Mouse (Mus musculus): Measurements from ENCODE around the gene Nhp2. TPM values are rescaled to one million over a fixed set of nuclear protein-coding genes. Genes with fewer than 3 reads are reported as not detected.

Gene Nhp2
- polyA plus RNA-seq, 1 experiment from 2014 or later, result 156 TPM

GRCm38 (mm10) chr11:51671376-51671775 lies 51.8 kb downstream of the Nhp2 start:
- Histone ChIP-seq H3K4me2 (replicated peaks; ENCODE audit: low read depth, low read length) (no peak overlapping the region), H3K36me3 (ENCODE audit: control insufficient read depth, insufficient read depth, low read length) (no peaks in the 10 kb centered on the region), H3K4me3 (ENCODE audit: low read depth, low read length) (no peak overlapping the region), H3K9me3 (ENCODE audit: control insufficient read depth, low read length) (no peaks in the 10 kb centered on the region), H3K27ac (ENCODE audit: low read depth, low read length) (no peak overlapping the region), H3K4me1 (replicated peaks; ENCODE audit: control insufficient read depth, insufficient read depth, low read length) (no peaks in the 10 kb centered on the region), H3K9ac (ENCODE audit: low read depth, low read length) (no peak overlapping the region), H3K27me3 (ENCODE audit: control insufficient read depth, insufficient read depth, low read length) (no peaks in the 10 kb centered on the region)
- 79% methylated on average over 2 of the region's 2 CpGs for WGBS
- ATAC-seq (ENCODE audit: low FRiP score) (no peak), DNase-seq (ENCODE audit: low spot score) (no peak)

- Histone ChIP-seq H3K9me3 (ENCODE audit: control insufficient read depth, low read length) (no peaks in the 10 kb centered on the region), H3K36me3 (ENCODE audit: control insufficient read depth, insufficient read depth, low read length) (no peaks in the 10 kb centered on the region), H3K27me3 (ENCODE audit: control insufficient read depth, insufficient read depth, low read length) (no peaks in the 10 kb centered on the region), H3K4me1 (replicated peaks; ENCODE audit: control insufficient read depth, insufficient read depth, low read length) (no peaks in the 10 kb centered on the region), H3K27ac (ENCODE audit: low read depth, low read length) (no peak overlapping the region), H3K4me3 (ENCODE audit: low read depth, low read length) (no peak overlapping the region), H3K9ac (ENCODE audit: low read depth, low read length) (no peak overlapping the region), H3K4me2 (replicated peaks; ENCODE audit: low read depth, low read length) (no peak overlapping the region)
- 87% methylated on average over 9 of the region's 9 CpGs for WGBS
- ATAC-seq (ENCODE audit: low FRiP score), result no peak
- DNase-seq (ENCODE audit: low spot score), result no peak
Measured at GRCm38 (mm10) chr11:51673291-51673690, 53.8 kb downstream of the Nhp2 start.

Other genes starting within 250 kb of the Nhp2 start
- 10.1 and 13.2 TPM in 2 replicates for gene Phykpl, start 35.0 kb upstream of the Nhp2 start, polyA plus RNA-seq (2014; fragmentation: Nextera tagmentation; extraction: Ambion mirVana)
- gene Hnrnpab, start 12.9 kb upstream of the Nhp2 start, polyA plus RNA-seq (2014; fragmentation: Nextera tagmentation; extraction: Ambion mirVana), result 777 and 822 TPM in 2 replicates
- gene Rmnd5b, start 16.2 kb downstream of the Nhp2 start, polyA plus RNA-seq (2014; fragmentation: Nextera tagmentation; extraction: Ambion mirVana), result 42.5 and 43.7 TPM in 2 replicates
- gene N4bp3, start 31.1 kb downstream of the Nhp2 start, polyA plus RNA-seq (2014; fragmentation: Nextera tagmentation; extraction: Ambion mirVana), result 6.6 and 6.9 TPM in 2 replicates
- gene D930048N14Rik, start 31.2 kb downstream of the Nhp2 start, polyA plus RNA-seq (2014; fragmentation: Nextera tagmentation; extraction: Ambion mirVana), result 0.73 and 1.2 TPM in 2 replicates
- gene 0610009B22Rik, start 69.1 kb downstream of the Nhp2 start, polyA plus RNA-seq (2014; fragmentation: Nextera tagmentation; extraction: Ambion mirVana), result 108 and 110 TPM in 2 replicates
- gene Sec24a, start 143.9 kb downstream of the Nhp2 start, polyA plus RNA-seq (2014; fragmentation: Nextera tagmentation; extraction: Ambion mirVana), result 12.7 and 16.1 TPM in 2 replicates
- 140 and 146 TPM in 2 replicates for gene Sar1b, start 144.0 kb downstream of the Nhp2 start, polyA plus RNA-seq (2014; fragmentation: Nextera tagmentation; extraction: Ambion mirVana)
- gene Jade2, start 237.9 kb downstream of the Nhp2 start, polyA plus RNA-seq (2014; fragmentation: Nextera tagmentation; extraction: Ambion mirVana), result 0.34 and 0.40 TPM in 2 replicates

Data from hindbrain, embryonic 11.5 days (tissue).